Mouse (Mus musculus) thymus, postnatal 25 days (tissue): ENCODE data around the gene Dusp27.
"Not testable (repeated sequence)": the region's sequence is repeated elsewhere in the genome, so short reads cannot be mapped to it uniquely, and the experiment has no call there.

Source experiments
- DNase-seq: peaks from one replicate; pipeline ENCODE4 v3.0.0; 2022

Gene Dusp27

DNA sequence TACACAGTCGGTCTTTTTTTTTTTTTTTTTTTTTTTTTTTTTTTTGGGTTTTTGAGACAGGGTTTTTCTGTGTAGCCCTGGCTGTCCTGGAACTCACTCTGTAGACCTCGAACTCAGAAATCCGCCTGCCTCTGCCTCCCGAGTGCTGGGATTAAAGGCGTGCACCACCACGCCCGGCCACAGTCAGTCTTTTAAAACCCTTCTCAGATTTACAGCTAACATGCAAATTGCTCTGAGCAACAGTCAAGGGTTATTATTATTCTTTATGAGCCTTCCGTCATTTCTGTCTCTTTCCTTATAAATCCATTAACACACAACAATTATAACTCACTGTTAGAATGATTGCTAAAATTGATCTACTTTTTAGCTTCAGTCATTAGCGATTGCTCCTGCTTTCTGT, 14.1 kb upstream of the Dusp27 start:
- not testable (repeated sequence) for DNase-seq

DNA sequence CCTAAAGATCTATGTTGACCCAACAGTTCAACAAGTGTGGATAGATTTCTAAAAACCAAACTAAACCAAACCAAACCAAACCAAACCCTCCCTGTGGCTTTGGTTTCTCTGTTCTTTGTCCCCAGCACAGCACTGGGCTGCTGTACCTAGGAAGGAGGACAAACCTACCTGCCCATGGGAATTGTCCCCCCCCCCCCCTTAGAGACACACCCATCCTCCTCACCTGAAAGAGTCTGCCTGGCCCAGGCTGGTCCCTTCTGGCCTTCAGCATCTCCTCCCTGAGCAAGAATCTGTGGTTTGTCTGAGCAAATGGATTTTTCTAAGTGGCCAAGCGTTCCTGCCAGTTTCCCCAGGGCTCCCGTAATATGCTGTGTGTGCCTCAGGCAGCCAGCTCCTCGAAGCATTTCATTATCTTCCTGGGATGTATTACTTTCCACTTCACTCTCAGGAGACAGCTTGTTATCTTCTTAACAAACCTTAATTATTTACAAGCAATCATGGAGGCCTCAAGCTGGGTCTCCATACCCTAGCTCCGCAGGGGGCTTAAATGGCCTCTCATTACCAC, 12.0 kb upstream of the Dusp27 start:
- DNase-seq = no peak

DNA sequence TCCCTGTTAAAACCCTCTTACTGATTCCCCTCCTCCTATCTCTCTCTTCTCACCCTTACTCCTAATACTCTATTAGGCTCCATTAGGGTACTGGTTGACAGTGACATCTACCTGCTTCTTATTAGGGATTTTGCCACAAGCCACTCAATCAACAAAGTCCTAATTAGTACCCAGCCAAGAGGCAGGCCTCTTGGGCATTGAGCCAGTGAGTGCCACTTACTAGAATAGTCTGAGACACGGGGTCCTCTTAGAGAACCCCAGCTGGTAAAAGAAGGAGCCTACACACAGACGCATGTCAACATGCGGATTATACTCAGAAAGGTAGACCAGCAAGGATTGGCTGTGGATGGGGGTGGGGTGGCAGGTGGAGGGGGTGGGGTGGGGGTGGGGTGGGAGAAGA, 11.4 kb upstream of the Dusp27 start:
- no peak for DNase-seq

DNA sequence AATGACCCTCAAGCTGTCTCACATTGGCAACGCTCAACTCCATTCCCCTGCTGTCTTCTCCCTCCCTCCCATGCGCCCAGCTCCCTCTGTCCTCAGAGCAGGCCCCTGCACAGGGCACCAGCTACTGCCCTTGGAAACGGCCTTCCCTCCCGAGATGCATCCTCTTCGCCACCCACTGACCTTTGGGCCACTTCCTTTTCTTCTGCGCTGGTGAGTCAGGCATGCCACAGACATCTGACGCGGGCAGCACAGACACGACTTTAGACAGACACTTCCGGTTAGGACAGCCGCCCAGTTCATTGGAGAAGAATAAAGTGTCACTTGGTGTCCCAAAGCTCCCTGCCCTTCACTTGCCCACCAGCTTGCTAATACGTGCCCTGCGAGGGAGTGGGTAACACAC, 10.4 kb upstream of the Dusp27 start:
- DNase-seq = no peak

DNA sequence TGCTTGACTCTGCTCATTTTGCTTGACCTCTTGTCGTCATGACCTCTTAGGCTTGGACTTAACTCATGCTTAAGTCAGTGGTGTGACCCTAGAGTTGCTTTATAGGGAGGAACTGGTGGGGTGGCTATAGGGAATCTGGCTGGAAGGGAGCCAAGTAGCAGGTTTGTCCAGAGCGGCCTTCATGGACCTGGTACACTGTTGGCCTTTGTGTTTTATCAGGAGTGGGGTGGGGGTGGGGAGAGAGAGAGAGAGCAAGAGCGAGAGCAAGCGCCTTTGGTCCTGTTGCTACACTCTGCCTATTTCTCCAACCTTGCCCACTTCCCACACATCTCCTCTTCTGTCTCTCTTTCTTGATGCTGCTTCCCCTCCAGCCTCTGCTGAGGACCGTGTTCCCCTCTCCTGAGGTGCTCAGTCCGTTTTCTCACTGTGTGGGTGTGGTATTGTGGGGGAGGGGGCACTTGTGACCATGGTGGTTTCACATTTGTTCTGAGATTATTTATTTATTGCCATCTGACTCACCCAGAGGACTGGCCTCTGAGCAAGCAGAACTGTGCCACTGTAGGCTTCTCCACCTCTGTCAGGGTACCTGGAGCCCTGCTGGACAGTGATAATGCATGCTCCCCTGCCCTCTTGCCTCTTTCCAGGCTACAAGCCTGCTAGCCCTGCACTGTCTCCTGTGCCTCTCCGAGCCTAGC, 9.7 kb upstream of the Dusp27 start:
- no peak for DNase-seq

DNA sequence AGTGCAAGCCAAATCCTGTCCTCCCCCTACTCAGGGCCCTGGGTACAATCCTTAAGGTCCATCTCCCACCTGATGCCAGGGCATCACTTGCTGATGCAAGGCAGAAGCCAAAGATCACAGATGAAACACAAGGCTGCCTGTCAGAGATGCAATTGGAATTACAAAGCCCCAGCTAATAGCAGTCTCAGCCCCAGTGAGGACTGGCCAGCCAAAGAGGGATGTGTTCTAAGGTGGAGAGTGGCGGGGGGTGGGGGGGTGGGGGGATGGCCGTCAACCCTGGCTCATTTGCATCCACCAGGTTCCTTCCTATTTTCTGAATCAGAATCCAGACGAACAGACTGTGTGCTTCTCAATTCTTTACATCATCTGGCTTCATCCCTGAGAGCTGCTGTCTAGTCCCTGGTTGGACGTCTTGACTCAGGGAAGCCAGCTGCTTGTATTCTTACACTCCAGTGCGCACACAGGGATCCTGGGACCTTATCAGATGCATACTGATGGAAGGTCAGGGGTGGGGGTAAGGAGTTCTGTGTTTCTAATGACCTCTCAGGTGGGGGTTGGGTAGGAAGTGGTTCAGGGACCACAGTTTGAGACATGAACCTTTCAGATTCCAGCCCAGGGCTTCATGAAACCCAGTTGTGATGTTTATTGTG, 7.5 kb upstream of the Dusp27 start:
- no peak for DNase-seq

DNA sequence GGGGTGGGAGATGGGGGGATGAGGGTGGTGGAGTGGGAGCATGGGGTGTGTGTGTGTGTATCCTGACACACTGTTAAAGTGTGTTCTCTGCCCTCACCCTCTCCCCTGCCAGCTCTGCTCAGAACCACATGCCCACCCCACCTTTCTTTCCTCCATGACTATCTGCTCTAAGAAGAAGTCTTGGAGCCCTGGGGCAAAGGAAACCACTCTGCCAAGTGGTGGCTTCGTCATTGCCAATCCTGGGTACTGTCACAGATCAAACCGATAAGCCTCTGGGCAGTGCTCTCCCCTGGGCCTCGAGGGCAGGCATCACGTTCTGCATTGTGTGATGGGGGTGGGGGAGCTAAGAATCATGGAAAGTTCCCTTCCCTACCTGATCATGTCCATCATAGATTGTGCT, 4.6 kb upstream of the Dusp27 start:
- DNase-seq = no peak

DNA sequence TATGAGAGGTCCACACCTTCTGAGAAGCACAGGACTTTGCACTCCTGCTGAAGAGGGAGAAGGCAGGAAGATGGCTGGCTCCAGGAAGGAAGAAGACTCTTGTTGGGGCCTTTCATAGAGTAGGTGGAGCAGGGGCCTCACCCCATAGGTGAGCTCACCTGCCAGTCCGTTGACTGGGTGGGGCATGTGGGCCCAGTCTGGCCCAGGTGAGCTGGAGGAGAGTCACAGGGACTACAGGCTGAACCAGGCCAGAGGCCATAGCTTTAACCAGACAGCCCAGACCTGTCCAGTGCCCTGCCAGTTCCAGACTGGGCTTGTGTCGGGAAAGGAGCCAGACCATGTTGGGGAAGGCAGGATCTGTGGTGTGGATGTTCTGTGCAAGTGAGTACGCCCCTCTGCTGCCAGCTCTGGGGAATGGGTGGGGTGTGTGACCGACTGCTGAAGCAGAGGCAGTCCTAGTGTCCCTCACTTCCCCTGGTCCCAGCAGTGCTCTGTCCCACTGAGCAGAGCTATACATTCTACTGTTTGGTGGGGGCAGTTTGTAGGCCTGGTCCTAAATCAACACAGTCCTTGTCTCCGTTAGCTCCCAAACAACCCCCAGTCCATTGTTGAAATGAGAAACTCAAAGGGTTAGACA, 2.6 kb upstream of the Dusp27 start, which contains the start of gene Gpa33:
Gene Gpa33, plus strand, starts transcription at position 15 of the 637 bp plus-strand sequence.
- no peak for DNase-seq

DNA sequence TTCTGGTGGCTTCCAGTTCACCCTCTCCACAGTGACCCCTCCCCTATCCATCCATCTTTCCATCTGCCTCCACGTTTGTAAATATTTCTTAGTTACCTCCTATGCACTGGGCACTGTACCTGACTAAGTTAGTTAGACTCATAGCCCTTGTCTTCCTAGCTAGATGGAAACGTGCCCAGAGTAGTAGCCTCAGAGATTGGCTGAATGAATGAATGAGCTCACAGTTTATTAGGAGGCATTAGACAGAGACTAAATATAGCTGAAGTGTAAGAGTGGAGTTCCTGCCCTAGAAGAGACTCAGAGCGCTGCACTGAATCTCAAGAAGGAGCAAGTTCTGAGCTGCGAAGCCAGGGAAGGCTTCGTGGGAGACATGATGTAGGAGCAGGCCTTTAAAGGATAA, 829 bp upstream of the Dusp27 start:
- no peak for DNase-seq

DNA sequence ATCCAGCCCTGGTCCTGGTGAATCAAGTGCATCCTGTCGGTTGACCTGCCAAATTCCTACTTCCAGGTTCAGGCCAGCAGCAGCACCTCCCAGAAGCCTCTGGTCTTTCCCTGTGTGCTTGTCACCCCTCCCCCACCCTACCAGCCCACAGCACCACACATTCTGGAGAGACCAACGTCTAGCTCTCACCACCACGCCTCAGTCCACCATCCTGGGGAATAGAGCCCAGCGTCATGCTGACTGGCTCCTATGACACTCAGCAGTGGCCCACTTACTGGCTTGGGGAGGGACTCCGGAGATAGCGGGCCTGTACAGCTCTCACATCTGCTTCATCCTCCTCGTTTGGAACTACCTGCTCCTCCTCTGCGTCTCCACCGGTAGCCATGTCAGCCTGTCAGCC, 927 bp downstream of the Dusp27 start:
- no peak for DNase-seq

DNA sequence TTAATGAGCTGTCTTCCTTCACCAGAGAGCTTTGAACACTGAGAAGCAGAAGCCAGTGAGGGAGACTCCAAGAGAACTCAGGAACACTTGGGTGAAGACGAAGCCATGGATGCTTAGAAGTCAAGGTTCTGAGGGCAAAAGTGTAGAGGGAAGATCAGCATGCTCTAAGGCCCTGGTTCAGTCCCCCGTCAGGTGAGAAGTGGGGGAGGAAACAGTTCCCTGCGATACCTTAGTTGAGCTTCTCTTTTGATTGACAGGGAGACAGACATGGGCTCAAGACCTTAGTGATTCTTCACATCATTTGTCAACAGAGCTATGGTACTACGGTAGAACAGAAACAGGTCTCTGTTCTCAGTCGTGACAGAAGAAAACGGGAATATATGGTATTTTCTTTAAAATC, 1.4 kb downstream of the Dusp27 start:
- DNase-seq = no peak

DNA sequence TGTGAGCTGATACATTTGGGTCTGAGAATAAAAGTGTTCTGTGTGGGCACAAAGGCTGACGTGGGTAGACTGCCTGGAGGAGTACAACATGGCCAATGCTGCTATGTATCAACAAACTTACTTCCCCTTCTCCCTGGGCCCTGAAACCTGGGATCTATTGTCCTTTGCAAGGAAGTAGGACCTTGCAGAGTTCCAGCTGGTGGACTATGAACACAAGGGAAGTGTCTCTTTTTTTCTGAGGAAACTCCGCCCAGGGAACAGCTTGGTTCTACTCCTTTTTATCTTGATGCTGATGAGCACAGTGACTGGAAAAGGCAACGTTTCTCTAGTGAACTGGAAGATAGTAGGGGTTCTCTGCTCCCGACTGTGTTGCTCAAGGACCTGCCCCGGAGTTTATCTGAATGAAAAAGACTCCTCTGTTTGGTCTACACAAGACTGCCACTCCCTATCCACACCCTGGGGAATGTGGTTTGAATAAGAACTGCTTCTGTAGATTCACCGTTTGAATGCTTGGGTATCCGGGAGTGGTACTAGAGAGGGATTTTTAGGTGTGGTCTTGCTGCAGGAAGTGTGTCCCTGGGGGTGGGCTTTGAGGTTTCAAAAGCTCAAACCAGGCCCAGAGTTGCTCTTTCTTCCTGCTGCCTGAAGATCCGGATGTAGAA, 2.7 kb downstream of the Dusp27 start:
- no peak for DNase-seq

DNA sequence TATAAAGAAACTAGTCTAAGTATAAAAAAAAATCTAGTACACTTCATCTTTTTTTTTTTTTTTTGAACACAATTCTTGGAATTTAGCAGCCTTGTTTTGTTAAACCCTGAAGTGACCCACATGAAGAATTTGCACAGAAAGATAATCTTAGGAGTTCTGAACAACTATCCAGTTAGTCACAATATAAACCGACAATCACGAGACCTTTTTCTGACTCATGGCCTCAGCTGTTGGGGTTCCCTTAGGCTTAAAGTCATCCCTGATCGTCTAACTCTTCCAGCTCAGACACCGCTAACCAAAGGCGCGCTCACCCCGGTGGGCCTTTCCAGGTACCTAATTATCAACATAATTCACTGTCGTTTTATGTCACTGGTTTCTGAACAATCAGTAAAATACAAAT, 4.0 kb downstream of the Dusp27 start:
- no peak for DNase-seq

DNA sequence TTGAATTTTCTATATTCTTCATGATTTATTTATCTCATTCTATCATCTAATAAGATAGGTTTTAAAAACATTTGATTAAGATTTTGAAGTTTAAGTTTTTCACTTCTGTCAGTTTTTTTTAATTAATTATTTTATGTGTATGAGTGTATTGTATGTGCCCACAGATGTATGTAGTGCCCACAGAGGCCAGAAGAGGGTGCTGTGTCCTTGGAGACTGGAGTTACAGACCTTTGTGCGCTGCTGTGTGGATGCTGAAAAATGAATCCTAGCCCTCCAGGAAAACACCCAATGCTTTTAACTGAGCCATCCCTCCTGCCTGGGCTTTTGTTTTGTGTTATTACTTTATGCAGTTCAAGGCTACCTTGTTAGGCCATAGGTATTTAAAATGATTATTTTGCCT, 4.7 kb downstream of the Dusp27 start:
- no peak for DNase-seq

DNA sequence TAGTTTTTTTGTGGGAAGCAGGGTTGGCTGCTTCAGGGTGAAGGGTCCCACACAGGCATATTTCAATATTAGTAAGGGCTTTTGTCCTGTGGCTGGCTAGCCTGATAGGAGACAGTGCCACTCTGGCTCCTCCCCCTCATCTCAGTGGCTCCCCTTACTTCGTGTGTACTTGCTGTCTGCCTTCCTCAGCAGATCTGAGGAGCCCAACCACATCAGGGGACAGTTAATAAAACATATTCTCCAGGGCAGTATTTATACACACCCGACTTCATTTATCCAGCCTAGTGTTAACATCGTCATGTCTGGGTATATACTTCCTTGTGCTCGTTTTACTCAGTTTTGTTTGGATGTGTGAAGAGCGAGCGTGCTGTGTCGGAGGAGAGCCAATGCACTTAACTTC, 5.6 kb downstream of the Dusp27 start:
- DNase-seq = no peak

DNA sequence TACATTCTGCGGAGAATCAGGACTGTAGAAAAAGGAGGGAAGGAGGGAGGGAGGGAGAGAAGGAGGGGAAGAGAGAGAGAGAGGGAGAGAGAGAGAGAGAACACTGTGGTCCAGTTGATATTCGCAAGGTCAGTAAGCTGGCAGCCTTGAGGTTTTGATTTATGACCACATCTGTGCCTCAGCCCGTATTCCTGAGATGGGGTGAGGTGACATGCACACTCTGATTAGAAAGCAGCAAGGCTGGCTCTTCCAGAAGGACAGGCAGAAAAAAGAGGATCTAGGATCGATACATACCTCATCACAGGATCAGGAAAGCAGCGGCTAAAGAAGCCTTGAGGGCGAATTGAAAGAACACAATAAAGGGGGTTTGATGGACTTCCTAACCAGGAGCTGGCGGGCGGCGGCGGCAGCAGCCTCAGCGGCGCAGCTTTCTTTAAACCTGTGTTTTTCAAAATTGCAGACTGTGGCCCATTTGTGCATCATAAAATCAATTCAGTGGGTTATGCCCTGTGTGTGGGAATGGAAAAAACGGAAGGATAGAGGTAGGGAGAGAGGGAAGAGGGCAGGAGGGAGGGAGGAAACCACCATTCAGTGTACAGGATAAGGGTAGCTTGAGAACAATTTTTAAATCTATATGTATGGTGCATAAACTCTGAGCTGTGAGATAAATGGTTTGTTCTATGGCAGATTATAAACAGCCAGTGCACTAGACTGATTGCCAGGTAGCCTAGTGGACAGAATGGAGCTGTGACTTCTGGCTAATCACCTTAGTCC, 9.7 kb downstream of the Dusp27 start:
- DNase-seq = no peak

DNA sequence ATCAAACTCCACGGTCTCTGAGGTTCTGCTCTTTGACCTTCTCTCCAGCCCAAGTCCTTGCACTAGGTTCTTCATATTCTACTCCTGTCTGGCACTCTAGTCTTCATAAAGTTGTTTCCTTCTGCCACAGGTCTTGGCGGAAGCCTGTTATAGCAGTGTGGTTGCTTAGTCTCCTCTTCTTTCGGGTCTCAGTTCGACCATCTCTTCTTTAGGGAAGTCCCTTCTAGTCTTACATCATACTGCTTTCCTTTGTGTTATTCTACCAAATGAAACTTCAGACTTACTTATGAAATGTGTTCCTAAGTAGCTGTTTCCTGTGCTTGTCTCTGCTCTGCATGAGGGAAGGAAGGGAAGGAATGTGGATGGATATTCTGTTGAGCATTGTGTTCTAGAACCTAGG, 12.0 kb downstream of the Dusp27 start:
- DNase-seq = no peak

DNA sequence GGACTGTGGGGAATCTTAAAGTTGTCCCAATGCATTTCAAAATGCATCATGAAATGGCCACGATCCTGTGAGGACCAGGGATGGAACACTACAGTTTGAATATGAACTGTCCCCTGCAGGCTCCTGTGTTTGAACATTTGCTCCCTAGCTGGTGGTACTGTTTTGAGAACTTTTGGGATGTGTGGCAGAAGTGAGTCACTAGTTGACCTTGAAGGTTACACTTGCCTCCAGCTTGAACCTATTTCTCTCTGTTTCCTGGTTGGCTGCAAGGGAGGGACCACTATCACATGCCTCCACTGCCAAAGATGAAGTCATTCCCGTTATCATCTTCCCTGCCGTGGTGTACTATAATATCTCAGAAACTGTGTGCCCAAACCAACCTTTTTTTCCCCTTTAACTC, 12.7 kb downstream of the Dusp27 start:
- no peak for DNase-seq

DNA sequence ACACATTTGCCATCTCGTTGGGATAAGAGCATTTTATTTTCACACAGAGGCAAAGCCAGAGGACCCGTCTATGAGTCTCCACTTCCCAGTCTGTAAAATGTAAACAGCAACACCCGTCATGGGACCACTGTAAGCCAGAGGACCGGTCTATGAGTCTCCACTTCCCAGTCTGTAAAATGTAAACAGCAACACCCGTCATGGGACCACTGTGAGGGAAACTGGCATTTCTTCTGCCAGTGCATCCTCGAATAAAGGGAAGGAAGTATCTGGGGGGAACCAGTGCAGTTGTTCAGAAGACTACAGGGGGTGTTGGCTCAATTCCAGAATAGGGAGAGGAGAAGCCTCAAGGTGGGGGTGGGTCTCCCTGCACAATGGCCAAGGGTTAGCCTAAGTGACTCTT, 22.3 kb downstream of the Dusp27 start:
- no peak for DNase-seq

DNA sequence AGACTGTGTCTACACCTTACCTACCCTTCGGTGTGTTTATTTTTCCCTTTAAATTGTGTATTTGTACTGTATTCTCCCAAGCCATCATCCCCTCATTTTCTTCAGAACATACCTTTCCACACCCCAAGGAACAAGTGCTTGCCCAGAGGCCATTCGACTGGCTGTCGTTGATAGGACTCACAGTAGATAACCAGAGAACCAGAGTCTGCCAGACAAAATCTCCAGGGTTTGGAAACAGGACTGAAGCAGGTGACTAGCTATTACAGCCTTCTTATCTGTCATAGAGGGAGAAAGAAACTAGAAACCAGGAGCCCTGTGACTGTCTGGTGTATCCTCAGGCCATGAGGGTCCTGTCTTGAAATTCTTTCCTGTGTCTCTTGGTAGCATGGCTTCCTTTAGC, 22.9 kb downstream of the Dusp27 start:
- DNase-seq = no peak

DNA sequence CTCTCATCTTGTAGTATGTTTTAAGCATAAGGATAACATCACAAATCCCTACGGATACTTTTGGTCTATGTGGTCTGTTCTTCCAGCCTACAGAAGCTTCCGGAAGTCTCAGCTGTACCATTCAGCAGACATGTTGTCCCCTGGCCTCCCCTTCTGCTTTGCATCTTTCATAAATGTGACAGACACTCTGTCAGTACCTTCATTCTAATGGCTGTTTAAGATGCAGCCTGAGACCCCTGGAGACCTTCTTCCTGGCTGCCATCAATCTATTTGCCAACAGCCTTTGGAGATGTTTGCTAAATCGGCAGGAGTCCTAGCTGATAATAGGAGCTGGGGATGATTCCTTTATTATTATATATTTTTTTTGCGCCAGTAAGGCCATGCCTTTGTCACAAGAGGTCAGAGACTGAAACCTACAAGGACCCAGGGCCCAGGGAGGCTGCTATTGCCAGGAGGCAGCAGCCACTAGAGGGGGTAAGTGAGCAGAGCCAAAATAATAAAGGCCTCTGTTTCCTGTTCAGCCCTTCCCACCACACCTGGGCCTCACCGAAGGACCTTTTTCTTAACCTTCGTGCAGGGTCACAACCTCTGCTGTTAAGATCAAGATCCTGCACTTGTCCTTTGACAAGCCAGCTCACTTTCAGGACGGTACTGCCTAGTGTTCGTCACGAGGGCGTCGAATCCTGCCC, 24.7 kb downstream of the Dusp27 start:
- peak; percentile 71 for DNase-seq

DNA sequence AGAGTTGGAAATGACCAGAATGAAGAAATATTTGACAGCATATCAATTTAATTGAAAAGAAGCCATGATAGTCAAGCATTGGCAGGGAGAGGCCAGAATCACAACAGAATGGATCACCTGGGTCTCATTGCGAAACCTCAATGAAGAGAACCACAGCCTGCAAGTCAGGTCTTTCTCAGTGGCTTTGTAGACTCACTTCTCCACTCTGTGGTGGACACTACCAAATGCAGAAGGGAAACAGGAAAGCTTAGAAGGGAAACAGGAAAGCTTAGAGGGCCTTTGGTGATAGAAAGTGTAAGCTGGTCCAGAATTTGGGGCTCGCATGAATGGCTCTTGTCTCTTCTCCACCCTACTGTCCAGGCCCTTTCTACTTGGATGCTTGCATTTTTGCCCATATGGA, 29.6 kb downstream of the Dusp27 start:
- DNase-seq = no peak
